Mouse (Mus musculus) midbrain, embryonic 11.5 days (tissue): ENCODE data around the gene 4931409K22Rik. TPM values are rescaled to one million over a fixed set of nuclear protein-coding genes. Genes with fewer than 3 reads are reported as not detected.

Source experiments
- ATAC-seq: fragments of 200-750 bp; cut with Nextera tagmentation; 2 replicates; pipeline ENCODE4 v1.8.0; 2017; ENCODE audit warnings: moderate TSS enrichment, moderate library complexity; ENCODE audit not compliant: low FRiP score
- DNase-seq: peaks from one replicate; pipeline ENCODE4 v3.0.0; 2015; ENCODE audit warnings: low spot score; ENCODE audit errors: missing footprints
- H3K27ac ChIP-seq: fragments of 300-500 bp; sonication (generic); 2 replicates; pipeline ENCODE4 v1.5.1; 2014; ENCODE audit warnings: low read depth, low read length
- H3K27me3 ChIP-seq: fragments of 300-500 bp; sonication (generic); 2 replicates; pipeline ENCODE4 v1.6.1; 2014; ENCODE audit warnings: mild to moderate bottlenecking, low read length, moderate library complexity, mixed read lengths; ENCODE audit not compliant: control insufficient read depth, insufficient read depth
- H3K36me3 ChIP-seq: fragments of 300-500 bp; sonication (generic); 2 replicates; pipeline ENCODE4 v1.6.1; 2014; ENCODE audit warnings: mild to moderate bottlenecking, low read length, moderate library complexity, mixed read lengths; ENCODE audit not compliant: control insufficient read depth, insufficient read depth
- H3K4me1 ChIP-seq: fragments of 300-500 bp; sonication (generic); 2 replicates; pipeline ENCODE4 v1.6.1; 2014; ENCODE audit warnings: low read length; ENCODE audit not compliant: control insufficient read depth, insufficient read depth
- H3K4me2 ChIP-seq: fragments of 300-500 bp; sonication (generic); 2 replicates; pipeline ENCODE4 v1.6.1; 2014; ENCODE audit warnings: mild to moderate bottlenecking, moderate library complexity
- H3K4me3 ChIP-seq: fragments of 300-500 bp; sonication (generic); 2 replicates; pipeline ENCODE4 v1.5.1; 2014; ENCODE audit warnings: low read depth, low read length
- H3K9ac ChIP-seq: fragments of 300-500 bp; sonication (generic); 2 replicates; pipeline ENCODE4 v1.6.1; 2014; ENCODE audit warnings: low read length
- H3K9me3 ChIP-seq: fragments of 300-500 bp; sonication (generic); 2 replicates; pipeline ENCODE4 v1.6.1; 2016; ENCODE audit warnings: low read length; ENCODE audit not compliant: control insufficient read depth
- whole genome bisulfite sequencing: fragments of 180-500 bp; shearing (Covaris S2); extraction: QIAGEN DNeasy Blood & Tissue Kit; methylation state at CpG from one replicate; pipeline ENCODE4 v1.1.7; 2014; 5-methylcytosine and 5-hydroxymethylcytosine counted together
- polyA plus RNA-seq: library from polyadenylated mRNA; unstranded; fragments of >200 nt; fragmentation: Nextera tagmentation; extraction: Ambion mirVana; gene quantifications from 2 replicates; pipeline ENCODE4 v1.2.1, GENCODE M21; 2014

The 4931409K22Rik gene
- polyA plus RNA-seq, 1 experiment from 2014 or later = not detected

DNA sequence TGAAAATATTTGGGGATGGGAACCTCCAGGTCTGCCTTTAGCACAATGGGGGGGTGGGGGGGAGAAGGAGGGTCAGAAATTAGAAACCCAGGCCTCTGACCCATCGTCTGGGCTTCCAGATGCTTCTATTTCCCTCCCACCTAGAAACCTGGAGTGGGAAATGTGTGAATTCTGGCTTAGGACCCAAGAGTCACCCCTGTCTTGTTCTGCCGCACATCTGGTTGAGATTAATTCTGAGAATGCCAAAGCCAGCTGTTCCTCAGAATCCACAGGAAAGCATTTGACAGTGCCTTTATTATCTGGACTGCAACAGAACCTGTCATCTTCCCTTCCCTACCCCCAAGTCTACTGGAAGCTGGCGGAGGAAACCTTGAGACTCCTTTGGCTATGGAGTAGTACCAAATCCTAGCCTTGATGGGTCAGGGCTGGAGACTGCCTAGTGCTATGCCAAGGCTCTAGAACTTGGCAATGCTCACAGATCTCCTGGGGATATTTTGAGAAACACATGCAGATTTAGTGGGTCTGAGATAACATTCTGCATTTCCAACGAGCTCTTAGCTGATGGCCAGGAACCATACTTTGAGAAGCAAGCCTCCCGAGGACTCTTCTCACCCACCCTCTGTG, 2.9 kb downstream of the 4931409K22Rik start:
- no peaks in the 10 kb centered on the region for H3K27me3 ChIP-seq
- ATAC-seq = no peak
- H3K9me3 ChIP-seq = no peaks in the 10 kb centered on the region
- H3K9ac ChIP-seq = no peak overlapping the region
- no peaks in the 10 kb centered on the region for H3K36me3 ChIP-seq
- H3K4me2 ChIP-seq = no peak overlapping the region
- no peak overlapping the region for H3K27ac ChIP-seq
- DNase-seq = no peak
- peaks cover 4% of the 10 kb centered on the region for H3K4me1 ChIP-seq
- no peak overlapping the region for H3K4me3 ChIP-seq
- WGBS = 78% methylated on average over 5 of the region's 5 CpGs

DNA sequence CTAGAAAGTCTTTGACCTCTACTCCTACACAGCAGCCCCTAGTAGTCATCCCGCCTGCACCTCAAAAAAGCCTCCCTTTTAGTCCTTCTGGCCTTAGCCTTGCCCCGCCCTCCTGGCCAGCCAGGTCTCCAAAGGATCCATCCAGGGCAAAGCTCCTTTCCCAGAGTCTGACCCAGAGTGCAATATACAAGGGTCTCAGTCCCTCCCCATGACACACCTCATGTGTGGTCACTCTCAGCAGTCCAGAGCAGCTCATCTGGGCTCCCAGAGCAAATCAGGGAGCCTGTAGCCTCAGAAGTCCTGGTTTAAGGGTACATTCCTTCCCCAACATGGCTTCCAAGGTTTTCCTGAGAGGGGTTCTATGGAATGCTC, 5.3 kb downstream of the 4931409K22Rik start:
- no peak overlapping the region for H3K4me3 ChIP-seq
- no peak overlapping the region for H3K4me2 ChIP-seq
- no peaks in the 10 kb centered on the region for H3K9me3 ChIP-seq
- no peaks in the 10 kb centered on the region for H3K27me3 ChIP-seq
- H3K27ac ChIP-seq = no peak overlapping the region
- ATAC-seq (no peak), DNase-seq (no peak)
- 53% methylated on average over 2 of the region's 2 CpGs for WGBS
- H3K4me1 ChIP-seq = peaks cover 4% of the 10 kb centered on the region
- no peaks in the 10 kb centered on the region for H3K36me3 ChIP-seq
- H3K9ac ChIP-seq = no peak overlapping the region; the same call in 1 of the 2 replicates

DNA sequence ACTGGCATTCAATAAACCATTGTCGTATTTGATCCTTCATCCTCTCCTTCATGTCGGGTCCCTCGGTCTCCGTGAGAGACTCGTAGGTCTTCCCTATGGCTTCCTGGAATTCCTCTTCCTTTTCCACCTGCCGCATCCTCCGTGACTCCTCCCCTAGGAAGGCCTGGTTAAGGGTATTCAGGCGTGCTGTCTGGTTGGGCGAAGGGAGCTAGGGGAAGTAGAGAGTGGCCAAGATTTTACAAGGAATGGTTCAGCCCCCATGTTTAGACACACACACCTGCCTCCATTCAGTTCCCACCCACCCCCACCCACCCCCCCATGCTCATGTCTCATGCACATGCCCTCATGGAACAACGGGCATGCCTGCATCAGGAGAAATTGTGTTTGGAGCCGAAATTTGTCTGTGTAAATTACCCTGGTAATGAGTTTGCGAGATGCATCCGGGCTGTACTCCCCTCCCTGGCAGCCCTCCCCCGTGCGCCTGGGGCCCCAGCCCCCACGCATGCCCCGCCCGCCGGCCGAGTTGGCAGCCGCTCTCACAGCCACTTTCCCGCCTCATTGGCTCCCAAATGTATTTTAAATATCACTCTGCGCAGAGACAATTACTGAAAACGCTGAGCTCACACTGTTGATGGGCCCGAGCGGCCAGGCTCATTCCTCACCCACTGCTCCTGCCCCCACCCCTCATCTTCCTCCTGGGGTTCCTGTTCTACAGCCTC, 5.9 kb downstream of the 4931409K22Rik start:
- no peak overlapping the region; the same call in 1 of the 2 replicates for H3K9ac ChIP-seq
- DNase-seq = peak; percentile 86

DNA sequence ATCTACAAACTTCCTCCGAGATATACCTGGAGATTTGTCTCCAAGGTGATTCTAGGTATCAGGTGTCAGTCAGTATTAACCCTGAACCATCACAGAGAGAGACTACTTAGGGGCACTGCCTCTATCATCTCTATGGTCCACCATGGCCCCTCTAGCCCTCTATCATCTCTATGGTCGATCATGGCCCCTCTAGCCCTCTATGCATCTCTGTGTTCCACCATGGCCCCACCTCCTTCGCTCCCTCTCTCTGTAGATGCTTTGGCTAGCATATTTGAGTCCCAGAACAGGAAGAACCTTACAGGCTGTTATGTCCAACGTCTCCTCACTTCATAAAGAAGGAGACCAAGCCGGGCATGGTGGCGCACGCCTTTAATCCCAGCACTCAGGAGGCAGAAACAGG, 14.0 kb downstream of the 4931409K22Rik start:
- Histone ChIP-seq H3K9ac (no peak overlapping the region), H3K9me3 (no peaks in the 10 kb centered on the region), H3K27ac (no peak overlapping the region), H3K4me1 (no peaks in the 10 kb centered on the region), H3K4me3 (no peak overlapping the region), H3K4me2 (no peak overlapping the region), H3K27me3 (no peaks in the 10 kb centered on the region), H3K36me3 (no peaks in the 10 kb centered on the region)
- WGBS = 80% methylated on average over 7 of the region's 7 CpGs
- DNase-seq (no peak), ATAC-seq (no peak)

More for the DNA sequence above, 5.9 kb downstream of the 4931409K22Rik start:
- Histone ChIP-seq H3K27me3 (no peaks in the 10 kb centered on the region), H3K36me3 (no peaks in the 10 kb centered on the region), H3K4me1 (peaks cover 4% of the 10 kb centered on the region), H3K9me3 (no peaks in the 10 kb centered on the region), H3K4me3 (no peak overlapping the region), H3K4me2 (no peak overlapping the region), H3K27ac (no peak overlapping the region)
- 42% methylated on average over 26 of the region's 26 CpGs for WGBS
- ATAC-seq = 0 out of 2 replicates have a peak, but pooled peaks have one; percentile 27

DNA sequence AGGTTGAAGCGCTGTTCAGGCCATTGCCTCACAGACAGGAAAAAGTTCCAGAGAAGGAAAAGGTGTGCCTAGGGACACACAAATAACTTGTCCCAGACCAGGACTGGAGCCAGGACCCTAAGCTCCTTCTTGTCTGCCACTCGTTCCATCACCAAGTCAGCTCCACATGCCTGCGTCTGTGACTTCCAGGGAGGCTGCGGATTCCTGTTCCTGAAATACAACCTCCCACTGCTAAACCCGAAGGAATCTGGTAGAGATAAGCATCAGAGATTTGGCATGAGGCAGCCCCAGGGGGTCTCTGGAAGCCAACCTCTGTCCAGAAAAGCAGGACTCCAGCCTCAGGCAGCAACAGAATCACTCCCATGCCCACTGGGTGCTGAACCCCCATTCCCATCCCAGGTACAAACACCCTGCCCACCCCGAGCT, 15.5 kb downstream of the 4931409K22Rik start:
- WGBS = 44% methylated on average over 6 of the region's 6 CpGs

DNA sequence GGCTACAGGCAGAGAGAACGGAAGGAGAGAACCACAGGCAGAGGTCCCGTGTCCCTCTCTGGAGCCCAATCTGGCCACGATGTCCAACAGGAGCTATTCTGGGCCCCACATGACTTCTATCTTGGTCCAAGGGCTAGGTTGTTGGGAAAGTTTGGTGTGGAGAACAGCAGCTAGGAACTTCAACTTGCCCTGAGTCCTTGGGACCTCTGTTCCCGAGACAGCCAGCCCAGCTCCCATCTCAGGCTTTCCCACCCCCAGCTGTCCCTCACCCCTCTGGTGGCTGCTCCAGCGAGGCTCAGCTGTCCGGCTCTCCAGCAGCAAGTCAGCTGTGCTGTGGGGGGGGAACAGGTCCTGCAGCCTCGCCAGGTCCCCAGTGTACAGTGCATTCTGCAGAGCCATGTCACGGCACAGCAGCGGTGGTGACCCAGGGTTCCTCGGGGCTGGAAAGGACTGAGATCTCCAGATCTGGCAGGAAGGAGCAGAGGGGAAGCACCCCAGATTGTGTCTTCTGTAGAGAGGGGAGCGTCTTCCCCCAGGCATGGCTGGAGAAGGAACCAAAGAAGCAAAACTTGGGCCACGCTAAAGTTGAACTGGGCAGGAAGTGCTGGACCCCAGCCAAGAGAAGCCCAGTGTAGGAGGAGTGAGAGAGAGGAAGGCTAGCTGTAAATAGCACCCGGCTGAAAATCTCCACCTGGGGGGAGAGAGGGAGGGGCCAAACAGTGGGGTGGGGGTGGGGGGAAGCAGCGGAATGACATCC, 16.0 kb downstream of the 4931409K22Rik start, which contains the start of gene Asb10:
Gene Asb10 (minus strand): TSS at position 592 of the 757 bp plus-strand sequence.
- Histone ChIP-seq H3K4me2 (no peak within 1 kb of the TSS), H3K27ac (no peak within 1 kb of the TSS), H3K4me3 (no peak within 1 kb of the TSS), H3K9me3 (no peaks in the 10 kb centered on the region), H3K9ac (no peak within 1 kb of the TSS), H3K4me1 (no peaks in the 10 kb centered on the region), H3K27me3 (no peaks in the 10 kb centered on the region), H3K36me3 (no peaks in the 10 kb centered on the region)
- 57% methylated on average over 14 of the region's 14 CpGs for WGBS
- no peak for DNase-seq
- ATAC-seq = no peak

More for the DNA sequence above, 15.5 kb downstream of the 4931409K22Rik start:
- no peak overlapping the region for H3K27ac ChIP-seq
- H3K4me3 ChIP-seq = no peak overlapping the region
- no peak for ATAC-seq
- H3K4me1 ChIP-seq = no peaks in the 10 kb centered on the region
- H3K27me3 ChIP-seq = no peaks in the 10 kb centered on the region
- H3K4me2 ChIP-seq = no peak overlapping the region
- no peaks in the 10 kb centered on the region for H3K36me3 ChIP-seq
- H3K9ac ChIP-seq = no peak overlapping the region
- DNase-seq = no peak
- H3K9me3 ChIP-seq = no peaks in the 10 kb centered on the region

DNA sequence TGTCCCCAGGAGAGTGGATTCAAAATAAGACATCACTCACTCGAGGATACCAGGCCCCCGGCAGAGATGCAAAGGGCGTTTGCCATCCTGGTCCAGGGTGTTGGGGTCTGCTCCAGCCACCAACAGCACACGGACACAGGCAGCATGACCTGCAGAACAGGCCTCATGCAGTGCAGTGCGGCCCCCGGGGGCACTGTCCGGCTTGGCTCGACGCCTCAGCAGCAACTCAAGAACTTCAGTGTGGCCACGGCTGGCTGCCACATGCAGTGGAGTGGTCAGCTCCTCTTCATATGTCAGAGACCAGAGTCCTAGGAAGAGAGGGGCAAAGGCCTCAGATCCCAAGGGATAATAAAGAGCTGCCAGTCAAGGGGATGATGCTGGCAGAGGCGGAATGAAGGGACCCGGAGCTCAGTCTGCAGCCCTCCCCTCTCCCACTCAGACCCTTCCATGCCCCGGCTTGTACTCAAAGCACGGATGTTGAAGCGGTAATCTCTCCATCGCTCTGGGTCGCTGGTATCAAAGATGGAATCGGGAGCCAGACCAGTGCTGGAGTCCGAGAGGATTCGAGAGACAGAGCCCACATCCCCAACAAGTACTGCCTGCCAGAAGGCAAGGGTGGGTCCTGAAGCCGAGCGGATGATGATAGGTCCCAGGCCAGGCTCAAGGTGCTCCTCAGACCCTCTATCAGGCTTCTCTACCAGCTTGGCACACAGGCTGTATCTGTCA, 16.9 kb downstream of the 4931409K22Rik start:
- ATAC-seq = no peak
- H3K4me2 ChIP-seq = no peak overlapping the region

DNA sequence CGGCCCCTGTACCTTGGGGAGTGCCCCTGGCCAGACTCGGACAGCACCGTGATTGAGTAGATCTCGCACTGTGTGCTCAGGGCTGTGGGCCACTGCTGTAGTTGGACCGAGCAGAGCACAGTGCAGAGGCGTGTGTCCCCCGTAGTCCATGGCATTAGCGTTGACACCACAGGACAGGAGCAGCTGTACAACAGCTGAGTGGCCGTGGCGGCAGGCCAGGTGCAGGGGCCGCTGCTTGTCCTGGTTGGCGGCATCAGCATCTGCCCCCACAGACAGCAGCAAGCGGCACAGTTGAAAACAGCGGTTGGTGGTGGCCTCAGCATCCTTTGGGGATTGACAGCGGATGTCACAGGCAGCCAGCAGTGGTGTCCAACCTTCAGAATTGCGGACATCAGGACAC, 19.0 kb downstream of the 4931409K22Rik start:
- ATAC-seq (no peak), DNase-seq (no peak)
- Histone ChIP-seq H3K27me3 (no peaks in the 10 kb centered on the region), H3K4me2 (no peak overlapping the region), H3K4me3 (no peak overlapping the region), H3K4me1 (no peaks in the 10 kb centered on the region), H3K9ac (no peak overlapping the region), H3K9me3 (no peaks in the 10 kb centered on the region), H3K27ac (no peak overlapping the region), H3K36me3 (no peaks in the 10 kb centered on the region)
- 73% methylated on average over 16 of the region's 16 CpGs for WGBS

More for the DNA sequence above, 16.9 kb downstream of the 4931409K22Rik start:
- Histone ChIP-seq H3K27me3 (no peaks in the 10 kb centered on the region), H3K9ac (no peak overlapping the region), H3K36me3 (no peaks in the 10 kb centered on the region), H3K27ac (no peak overlapping the region), H3K4me3 (no peak overlapping the region), H3K9me3 (no peaks in the 10 kb centered on the region), H3K4me1 (no peaks in the 10 kb centered on the region)
- 79% methylated on average over 22 of the region's 22 CpGs for WGBS
- DNase-seq = no peak
